Mouse (Mus musculus) bone marrow, adult 2 months (tissue): ENCODE measurements around the gene Actn1. TPM values are rescaled to one million over a fixed set of nuclear protein-coding genes. Genes with fewer than 3 reads are reported as not detected.

ENCODE experiments used
- H3K27ac ChIP-seq: fragments of 200-500 bp; 2 replicates; pipeline ENCODE4 v1.5.1; 2012; ENCODE audit warnings: low read depth, mild to moderate bottlenecking, control low read depth, inconsistent platforms, low read length; ENCODE audit not compliant: control insufficient read depth, poor library complexity, insufficient read depth
- H3K4me1 ChIP-seq: fragments of 200-500 bp; 2 replicates; pipeline ENCODE4 v1.6.1; 2011; ENCODE audit warnings: low read length; ENCODE audit not compliant: control insufficient read depth, insufficient read depth
- H3K4me3 ChIP-seq: fragments of 200-500 bp; replicated peaks from 2 replicates; pipeline ENCODE3; 2011; ENCODE audit warnings: mild to moderate bottlenecking, low read depth, low read length, control low read depth; ENCODE audit not compliant: control insufficient read depth
- CTCF ChIP-seq: fragments of 200-500 bp; IDR thresholded peaks from 2 replicates; pipeline ENCODE4 v1.5.1; 2011; ENCODE audit warnings: low read length, control low read depth; ENCODE audit not compliant: control insufficient read depth, insufficient read depth
- POLR2A ChIP-seq: fragments of 200-500 bp; IDR thresholded peaks from 2 replicates; pipeline ENCODE4 v1.6.1; 2011; ENCODE audit warnings: low read depth, mild to moderate bottlenecking, control low read depth, low read length, borderline replicate concordance; ENCODE audit not compliant: control insufficient read depth
- WGBS: fragments of 180-500 bp; shearing (Covaris S2); methylation state at CpG from one replicate; pipeline ENCODE4 v1.1.7; 2018; 5-methylcytosine and 5-hydroxymethylcytosine counted together
- polyA plus RNA-seq: library from polyadenylated mRNA; stranded (reverse); fragments of >200 nt; gene quantifications from 2 replicates; pipeline ENCODE4 v1.2.4, GENCODE M21; 2011; ENCODE audit warnings: low replicate concordance; ENCODE audit not compliant: missing spikeins, insufficient read depth, insufficient read length

Actn1 gene
- polyA plus RNA-seq, 1 experiment: 70.6 TPM

GRCm38 (mm10) chr12:80127191-80127762, 132.9 kb downstream of the Actn1 start:
- H3K4me3 ChIP-seq: no peak overlapping the region
- peak overlapping the region; percentile 11; the same call in 1 of the 2 replicates for H3K27ac ChIP-seq
- 48% methylated on average over 5 of the region's 5 CpGs for WGBS
- no peak for TF ChIP-seq POLR2A
- no peak for TF ChIP-seq CTCF
- peaks cover 13% of the 10 kb centered on the region for H3K4me1 ChIP-seq

GRCm38 (mm10) chr12:80125316-80125715, 134.9 kb downstream of the Actn1 start:
- WGBS: 93% methylated on average over 5 of the region's 5 CpGs
- no peak for TF ChIP-seq CTCF
- TF ChIP-seq POLR2A: no peak
- Histone ChIP-seq H3K4me3 (no peak overlapping the region), H3K4me1 (peaks cover 10% of the 10 kb centered on the region), H3K27ac (no peak overlapping the region)

- TF ChIP-seq POLR2A (no peak), CTCF (no peak)
- WGBS: 77% methylated on average over 3 of the region's 3 CpGs
Observed at GRCm38 (mm10) chr12:80124756-80125155, 135.4 kb downstream of the Actn1 start.

GRCm38 (mm10) chr12:80124211-80124610, 136.0 kb downstream of the Actn1 start:
- Histone ChIP-seq H3K4me1 (peaks cover 7% of the 10 kb centered on the region), H3K27ac (no peak overlapping the region)
- WGBS: 66% methylated on average over 3 of the region's 3 CpGs

More at GRCm38 (mm10) chr12:80124756-80125155, 135.4 kb downstream of the Actn1 start:
- no peak overlapping the region for H3K4me3 ChIP-seq
- no peak overlapping the region for H3K27ac ChIP-seq
- peaks cover 10% of the 10 kb centered on the region for H3K4me1 ChIP-seq

GRCm38 (mm10) chr12:80123227-80123803, 136.9 kb downstream of the Actn1 start:
- H3K27ac ChIP-seq: no peak overlapping the region
- 90% methylated on average over 4 of the region's 4 CpGs for WGBS
- H3K4me1 ChIP-seq: peaks cover 7% of the 10 kb centered on the region
- H3K4me3 ChIP-seq: no peak overlapping the region
- TF ChIP-seq POLR2A (no peak), CTCF (no peak)

More at GRCm38 (mm10) chr12:80124211-80124610, 136.0 kb downstream of the Actn1 start:
- no peak overlapping the region for H3K4me3 ChIP-seq
- no peak for TF ChIP-seq CTCF
- TF ChIP-seq POLR2A: no peak

GRCm38 (mm10) chr12:80121438-80121837, 138.7 kb downstream of the Actn1 start:
- H3K27ac ChIP-seq: no peak overlapping the region
- no peak overlapping the region for H3K4me3 ChIP-seq
- TF ChIP-seq CTCF (no peak), POLR2A (no peak)
- WGBS: 84% methylated on average over 1 of the region's 1 CpGs
- peaks cover 3% of the 10 kb centered on the region; the same call in 1 of the 2 replicates for H3K4me1 ChIP-seq

- no peak for TF ChIP-seq POLR2A
- no peak for TF ChIP-seq CTCF
- H3K4me1 ChIP-seq: peaks cover 3% of the 10 kb centered on the region; the same call in 1 of the 2 replicates
- WGBS: 80% methylated on average over 1 of the region's 1 CpGs
- no peak overlapping the region for H3K4me3 ChIP-seq
- no peak overlapping the region for H3K27ac ChIP-seq
Observed at GRCm38 (mm10) chr12:80118588-80118987, 141.6 kb downstream of the Actn1 start.

Other genes starting within 250 kb of the Actn1 start
- gene Zfp36l1, start 147.4 kb downstream of the Actn1 start, polyA plus RNA-seq: 20.1 and 33.6 TPM in 2 replicates
- gene Dcaf5, start 176.2 kb upstream of the Actn1 start, polyA plus RNA-seq: 4.6 and 12.5 TPM in 2 replicates
- gene Exd2, start 202.7 kb upstream of the Actn1 start, polyA plus RNA-seq: 1.8 and 7.0 TPM in 2 replicates